Mouse (Mus musculus) megakaryocyte, embryonic 14.5 days (primary cell): ENCODE results near the gene Sdf2l1.

ENCODE experiments used
- FLI1 ChIP-seq: IDR thresholded peaks from 2 replicates; pipeline ENCODE4 v1.6.1; 2012; ENCODE audit warnings: low read length, inconsistent platforms, mixed read lengths
- GATA1 ChIP-seq: IDR thresholded peaks from 3 replicates; pipeline ENCODE4 v1.6.1; 2012; ENCODE audit warnings: mixed read lengths, low read length, inconsistent platforms, borderline replicate concordance

DNA sequence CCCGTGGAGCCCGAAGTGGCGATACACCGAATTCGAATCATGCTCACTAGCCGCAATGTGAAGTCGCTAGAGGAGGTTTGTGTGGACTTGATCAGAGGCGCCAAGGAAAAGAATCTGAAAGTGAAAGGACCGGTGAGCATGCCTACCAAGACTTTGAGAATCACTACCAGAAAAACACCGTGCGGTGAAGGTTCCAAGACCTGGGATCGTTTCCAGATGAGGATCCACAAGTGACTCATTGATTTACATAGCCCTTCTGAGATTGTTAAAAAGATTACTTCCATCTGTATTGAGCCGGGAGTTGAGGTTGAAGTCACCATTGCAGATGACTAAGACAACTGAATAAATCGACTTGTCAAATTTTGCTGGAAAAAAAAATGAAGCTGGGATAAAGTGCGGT, 5.2 kb upstream of the Sdf2l1 start:
- no peak for TF ChIP-seq GATA1
- no peak for TF ChIP-seq FLI1
